Mouse (Mus musculus) effector memory CD4-positive, alpha-beta T cell, adult 7 months (primary cell): ENCODE data around the gene Frmpd4. TPM values are rescaled to one million over a fixed set of nuclear protein-coding genes. Genes with fewer than 3 reads are reported as not detected.

Experiments used
- polyA plus RNA-seq: library from polyadenylated mRNA; unstranded; fragments of 100-300 nt; shearing (Covaris generic); gene quantifications from one replicate; pipeline ENCODE4 v1.2.1, GENCODE M21; 2017

Gene Frmpd4
- 0.11 TPM for polyA plus RNA-seq

DNA sequence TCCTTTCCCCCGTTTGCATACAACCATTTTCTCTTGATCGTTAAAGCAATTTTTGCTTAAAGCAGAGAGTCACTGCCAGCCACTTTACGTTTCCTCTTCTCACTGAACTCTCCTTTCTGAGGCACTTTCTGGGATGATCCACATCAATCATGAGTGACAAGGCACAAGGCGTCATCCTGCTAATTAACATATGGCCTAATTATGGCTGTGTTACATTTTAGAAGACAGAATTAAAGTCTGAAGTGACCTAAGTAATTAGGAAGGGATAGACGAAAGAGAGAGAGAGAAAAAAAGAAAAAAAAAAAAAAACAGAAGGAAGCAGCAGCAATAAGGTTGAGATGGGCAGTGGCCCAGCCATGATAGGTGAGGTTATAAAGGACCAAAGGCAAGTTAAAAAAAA is at the start of gene Frmpd4:
Gene Frmpd4 (minus strand): TSS at position 101 of the 400 bp plus-strand sequence.

Other genes starting within 250 kb of the Frmpd4 start
- 22.6 TPM for gene Msl3, start 96.7 kb upstream of the Frmpd4 start, polyA plus RNA-seq
- gene Arhgap6, start 217.9 kb upstream of the Frmpd4 start, polyA plus RNA-seq, result not detected